Mouse (Mus musculus): ENCODE measurements around the gene Has3. TPM values are rescaled to one million over a fixed set of nuclear protein-coding genes. Genes with fewer than 3 reads are reported as not detected.

Gene Has3
- polyA plus RNA-seq, 1 experiment, result 0.35 TPM

DNA sequence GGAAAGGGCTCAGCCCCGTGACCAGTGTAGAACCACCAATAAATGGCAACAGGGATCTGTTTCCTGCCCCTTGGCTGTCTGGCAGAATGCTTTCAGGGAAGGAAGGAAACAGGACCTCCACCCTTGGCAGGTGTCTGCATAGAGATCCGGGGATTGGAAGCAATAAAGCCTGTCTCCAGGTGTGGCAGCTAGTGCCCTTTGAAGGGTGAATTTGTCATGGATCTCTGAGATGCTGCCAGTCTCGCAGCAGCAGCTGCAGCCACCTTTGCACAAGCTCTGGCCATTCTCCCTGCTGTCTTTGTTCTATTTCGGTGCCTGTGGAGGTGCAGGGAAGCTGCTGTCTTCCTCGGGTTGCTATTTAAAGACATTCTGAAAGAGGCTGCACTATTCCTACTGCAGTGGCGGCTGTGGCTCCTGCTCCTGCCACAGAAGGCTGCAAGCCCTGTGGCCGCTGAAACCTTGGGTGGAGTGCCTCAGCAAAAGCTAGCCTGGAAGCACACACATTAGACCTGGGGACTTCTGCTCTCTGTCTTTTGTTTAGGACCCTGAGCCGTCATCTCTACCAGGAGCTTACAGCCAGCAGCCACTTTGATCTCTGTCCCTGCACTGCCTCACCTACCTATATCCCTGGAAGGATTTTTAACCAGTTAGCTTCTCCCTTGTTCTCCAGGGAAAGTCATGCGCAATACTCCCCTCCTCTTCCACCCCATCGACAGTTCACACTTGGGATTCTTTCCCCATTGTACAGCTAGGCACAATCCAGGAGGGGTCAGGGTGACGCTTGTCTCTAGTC, 30.6 kb upstream of the Has3 start:
- H3K27ac ChIP-seq (ENCODE audit: control insufficient read depth, insufficient read depth, low read depth, low read length), result no peak overlapping the region; the same call in 1 of the 2 replicates
- TF ChIP-seq POLR2A (IDR thresholded peaks at IDR 0.05; ENCODE audit: control insufficient read depth, low read depth, low read length), result no peak
- TF ChIP-seq CTCF (IDR thresholded peaks at IDR 0.05; ENCODE audit: control insufficient read depth, insufficient read depth, insufficient replicate concordance, low read depth, low read length), result no peak
- H3K36me3 ChIP-seq (ENCODE audit: control insufficient read depth, insufficient read depth, low read length), result no peaks in the 10 kb centered on the region
- no peaks in the 10 kb centered on the region for H3K4me1 ChIP-seq (ENCODE audit: control insufficient read depth, insufficient read depth, low read length)
- no peak overlapping the region for H3K4me3 ChIP-seq (ENCODE audit: control insufficient read depth, low read depth, low read length)
- H3K27me3 ChIP-seq (ENCODE audit: control insufficient read depth, insufficient read depth, low read length), result no peaks in the 10 kb centered on the region

DNA sequence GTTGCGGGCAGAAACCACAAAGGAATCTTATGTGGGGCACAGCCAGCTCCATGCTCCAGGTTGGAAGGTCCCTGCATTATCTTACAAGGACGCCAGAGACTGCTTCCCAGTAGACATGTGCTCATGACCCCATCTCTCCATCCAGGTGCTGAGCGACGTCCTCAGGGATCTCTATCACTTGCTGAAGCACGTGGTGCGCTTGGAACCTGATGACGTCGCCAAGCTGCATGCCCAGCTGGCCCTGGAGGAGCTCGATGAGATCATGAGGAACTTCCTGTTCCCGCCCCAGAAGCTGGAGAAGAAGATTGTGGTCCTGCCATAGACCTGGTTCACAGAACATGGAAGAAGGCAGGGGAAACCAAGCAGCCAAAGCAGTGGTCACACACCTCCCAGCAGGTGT, 20.0 kb upstream of the Has3 start:
- no peaks in the 10 kb centered on the region for H3K27me3 ChIP-seq (ENCODE audit: control insufficient read depth, insufficient read depth, low read length)
- H3K36me3 ChIP-seq (ENCODE audit: control insufficient read depth, insufficient read depth, low read length), result no peaks in the 10 kb centered on the region
- H3K4me3 ChIP-seq (ENCODE audit: control insufficient read depth, low read depth, low read length), result no peak overlapping the region
- TF ChIP-seq POLR2A (IDR thresholded peaks at IDR 0.05; ENCODE audit: control insufficient read depth, low read depth, low read length) (no peak), CTCF (IDR thresholded peaks at IDR 0.05; ENCODE audit: control insufficient read depth, insufficient read depth, insufficient replicate concordance, low read depth, low read length) (no peak)
- H3K4me1 ChIP-seq (ENCODE audit: control insufficient read depth, insufficient read depth, low read length), result no peaks in the 10 kb centered on the region
- no peak overlapping the region for H3K27ac ChIP-seq (ENCODE audit: control insufficient read depth, insufficient read depth, low read depth, low read length)

DNA sequence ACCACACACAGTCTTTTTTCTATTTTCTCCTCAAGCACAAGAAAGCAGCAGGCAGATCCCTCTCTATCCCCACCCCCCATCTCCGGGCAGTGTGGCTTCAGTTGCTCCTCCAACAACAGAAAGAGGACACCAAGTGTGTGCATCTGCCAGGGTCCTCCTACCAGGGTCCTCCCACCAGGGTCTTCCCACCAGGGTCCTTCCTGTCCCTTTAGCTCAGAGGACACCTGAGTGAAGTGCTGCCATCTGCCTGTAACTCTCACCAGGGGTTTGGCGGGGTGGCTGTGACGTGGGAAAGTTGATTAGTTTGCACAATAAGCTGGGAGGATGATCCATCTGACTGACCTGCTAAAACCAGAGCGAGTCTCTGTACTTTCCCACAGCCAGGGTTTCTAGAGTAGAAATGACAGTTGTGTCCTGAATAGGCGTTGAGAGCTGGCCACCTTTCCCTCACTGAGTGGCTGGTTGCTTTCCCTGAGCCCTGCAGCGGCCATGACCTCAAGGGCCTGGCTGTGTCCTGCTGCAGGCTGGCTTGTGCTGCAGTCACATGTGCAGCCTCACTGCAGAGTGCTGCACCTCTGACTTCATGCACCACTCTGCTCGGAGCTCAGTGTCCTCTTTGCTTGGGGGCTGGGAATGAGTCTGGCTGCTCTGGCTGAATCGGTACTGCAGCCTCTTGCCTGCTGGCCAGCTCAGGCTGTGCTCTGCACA, 15.4 kb upstream of the Has3 start:
- TF ChIP-seq CTCF (IDR thresholded peaks at IDR 0.05; ENCODE audit: control insufficient read depth, insufficient read depth, insufficient replicate concordance, low read depth, low read length), result no peak
- no peak for TF ChIP-seq POLR2A (IDR thresholded peaks at IDR 0.05; ENCODE audit: control insufficient read depth, low read depth, low read length)
- H3K27ac ChIP-seq (ENCODE audit: control insufficient read depth, insufficient read depth, low read depth, low read length), result no peak overlapping the region

DNA sequence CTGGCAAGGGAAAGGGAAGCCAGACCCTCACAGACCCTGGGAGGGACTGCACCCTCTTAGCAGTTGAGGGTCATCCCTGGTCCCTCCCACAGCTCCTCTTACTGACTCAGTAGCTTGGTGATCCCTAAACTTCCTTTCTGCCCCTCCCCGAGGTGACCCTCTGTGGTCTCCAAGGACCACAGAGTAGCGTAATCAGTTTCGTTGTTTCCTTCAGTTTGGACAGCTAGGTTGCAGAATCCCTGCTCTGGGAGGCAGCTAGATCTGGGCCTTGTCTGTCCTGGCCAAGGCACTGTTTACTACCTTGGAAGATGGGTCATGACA, 14.8 kb upstream of the Has3 start:
- H3K27me3 ChIP-seq (ENCODE audit: control insufficient read depth, insufficient read depth, low read length), result no peaks in the 10 kb centered on the region
- H3K4me1 ChIP-seq (ENCODE audit: control insufficient read depth, insufficient read depth, low read length), result no peaks in the 10 kb centered on the region
- H3K27ac ChIP-seq (ENCODE audit: control insufficient read depth, insufficient read depth, low read depth, low read length), result no peak overlapping the region
- no peaks in the 10 kb centered on the region for H3K36me3 ChIP-seq (ENCODE audit: control insufficient read depth, insufficient read depth, low read length)
- no peak overlapping the region for H3K4me3 ChIP-seq (ENCODE audit: control insufficient read depth, low read depth, low read length)
- no peak for TF ChIP-seq CTCF (IDR thresholded peaks at IDR 0.05; ENCODE audit: control insufficient read depth, insufficient read depth, insufficient replicate concordance, low read depth, low read length)
- no peak for TF ChIP-seq POLR2A (IDR thresholded peaks at IDR 0.05; ENCODE audit: control insufficient read depth, low read depth, low read length)

More for the DNA sequence above, 15.4 kb upstream of the Has3 start:
- no peaks in the 10 kb centered on the region for H3K27me3 ChIP-seq (ENCODE audit: control insufficient read depth, insufficient read depth, low read length)
- no peaks in the 10 kb centered on the region for H3K36me3 ChIP-seq (ENCODE audit: control insufficient read depth, insufficient read depth, low read length)
- H3K4me3 ChIP-seq (ENCODE audit: control insufficient read depth, low read depth, low read length), result no peak overlapping the region
- no peaks in the 10 kb centered on the region for H3K4me1 ChIP-seq (ENCODE audit: control insufficient read depth, insufficient read depth, low read length)

DNA sequence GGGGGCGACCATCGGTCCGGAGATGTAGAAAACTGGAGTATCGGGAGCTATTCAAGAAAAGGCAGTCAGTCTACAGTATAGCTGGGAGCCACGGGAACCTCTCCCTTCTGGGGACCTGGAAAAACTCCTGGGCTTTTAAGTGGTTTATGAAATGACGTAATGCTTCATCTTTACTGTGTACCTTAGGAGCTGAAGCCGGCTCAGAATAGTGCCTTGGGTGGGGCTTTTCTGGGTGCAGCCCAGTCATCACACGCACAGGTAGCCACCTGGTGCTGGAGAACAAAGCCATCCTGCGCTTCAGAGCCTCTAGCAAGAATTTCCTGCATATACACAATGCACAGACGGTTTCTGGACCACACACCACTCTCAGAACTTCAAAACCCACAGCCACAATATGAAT, 7.2 kb upstream of the Has3 start:
- no peak overlapping the region for H3K27ac ChIP-seq (ENCODE audit: control insufficient read depth, insufficient read depth, low read depth, low read length)
- H3K4me1 ChIP-seq (ENCODE audit: control insufficient read depth, insufficient read depth, low read length), result no peaks in the 10 kb centered on the region
- no peaks in the 10 kb centered on the region for H3K27me3 ChIP-seq (ENCODE audit: control insufficient read depth, insufficient read depth, low read length)
- H3K36me3 ChIP-seq (ENCODE audit: control insufficient read depth, insufficient read depth, low read length), result no peaks in the 10 kb centered on the region
- no peak for TF ChIP-seq POLR2A (IDR thresholded peaks at IDR 0.05; ENCODE audit: control insufficient read depth, low read depth, low read length)
- no peak overlapping the region for H3K4me3 ChIP-seq (ENCODE audit: control insufficient read depth, low read depth, low read length)

DNA sequence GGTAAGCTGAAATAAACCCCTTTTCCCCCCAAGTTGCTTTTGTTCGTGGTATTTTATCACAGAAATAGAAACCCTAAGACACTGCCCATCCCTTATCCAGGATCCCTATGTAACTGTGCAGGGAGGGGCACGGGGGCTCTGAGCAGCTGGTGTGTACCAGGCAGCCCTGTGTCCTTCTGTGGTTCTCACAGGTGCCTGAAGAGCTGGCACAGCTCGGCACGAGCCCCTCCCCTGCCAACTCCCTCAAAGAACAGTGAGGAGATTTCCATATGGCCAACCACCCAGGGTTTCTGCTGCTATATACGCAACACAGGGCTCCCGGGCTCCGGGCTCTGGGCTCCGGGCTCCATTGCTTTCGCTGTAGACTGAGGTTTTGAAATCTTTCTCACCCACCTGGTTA, 4.7 kb upstream of the Has3 start:
- TF ChIP-seq CTCF (IDR thresholded peaks at IDR 0.05; ENCODE audit: control insufficient read depth, insufficient read depth, insufficient replicate concordance, low read depth, low read length) (no peak), POLR2A (IDR thresholded peaks at IDR 0.05; ENCODE audit: control insufficient read depth, low read depth, low read length) (no peak)
- Histone ChIP-seq H3K4me1 (ENCODE audit: control insufficient read depth, insufficient read depth, low read length) (peaks cover 2% of the 10 kb centered on the region), H3K27me3 (ENCODE audit: control insufficient read depth, insufficient read depth, low read length) (no peaks in the 10 kb centered on the region), H3K4me3 (ENCODE audit: control insufficient read depth, low read depth, low read length) (no peak overlapping the region), H3K36me3 (ENCODE audit: control insufficient read depth, insufficient read depth, low read length) (no peaks in the 10 kb centered on the region), H3K27ac (ENCODE audit: control insufficient read depth, insufficient read depth, low read depth, low read length) (no peak overlapping the region)

DNA sequence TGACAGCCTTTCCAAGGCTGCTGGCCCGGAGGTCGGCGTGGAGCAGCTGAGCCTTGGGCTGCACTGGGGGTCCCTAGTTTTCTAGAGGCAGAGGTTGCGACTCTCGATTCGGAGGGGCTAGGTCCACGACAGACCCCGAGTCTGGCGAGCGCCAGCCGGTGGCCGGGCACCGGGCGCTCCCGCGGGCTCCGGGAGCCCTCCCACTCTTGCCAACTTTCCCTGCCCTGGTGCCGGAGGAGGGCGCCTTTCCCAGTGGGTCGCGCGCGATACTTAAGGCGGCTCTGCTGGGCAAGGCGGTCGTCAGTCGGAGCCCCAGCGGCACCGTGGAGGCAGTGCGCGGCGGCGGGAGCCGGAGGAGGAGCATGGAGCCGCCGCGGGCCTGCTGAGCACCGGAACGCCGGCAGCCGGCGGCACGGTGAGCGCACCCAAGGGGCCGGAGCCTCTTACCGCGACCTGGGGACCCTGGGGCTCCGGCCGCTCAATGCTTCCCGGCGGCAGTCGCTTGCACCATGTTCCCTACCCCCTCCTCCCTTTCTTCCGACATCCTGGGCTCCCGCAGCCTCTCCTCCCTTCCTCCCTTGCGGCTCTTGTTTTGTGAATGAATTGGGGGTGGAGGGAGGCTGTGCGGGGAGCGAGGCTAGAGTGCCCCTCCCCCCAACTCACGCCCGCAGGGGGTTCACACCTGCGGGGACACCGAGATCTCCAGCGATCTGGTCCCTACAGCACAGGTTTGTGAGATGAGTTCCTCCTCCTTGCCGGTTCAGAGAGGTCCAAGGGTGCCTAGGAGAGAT, 690 bp downstream of the Has3 start:
- no peaks in the 10 kb centered on the region for H3K36me3 ChIP-seq (ENCODE audit: control insufficient read depth, insufficient read depth, low read length)
- peaks cover 22% of the 10 kb centered on the region for H3K4me1 ChIP-seq (ENCODE audit: control insufficient read depth, insufficient read depth, low read length)
- TF ChIP-seq CTCF (IDR thresholded peaks at IDR 0.05; ENCODE audit: control insufficient read depth, insufficient read depth, insufficient replicate concordance, low read depth, low read length), result no peak
- TF ChIP-seq POLR2A (IDR thresholded peaks at IDR 0.05; ENCODE audit: control insufficient read depth, low read depth, low read length), result 0 out of 2 replicates have a peak, but pooled peaks have one; percentile 22
- no peak overlapping the region for H3K27ac ChIP-seq (ENCODE audit: control insufficient read depth, insufficient read depth, low read depth, low read length)
- no peaks in the 10 kb centered on the region for H3K27me3 ChIP-seq (ENCODE audit: control insufficient read depth, insufficient read depth, low read length)
- H3K4me3 ChIP-seq (ENCODE audit: control insufficient read depth, low read depth, low read length), result peak overlapping the region; percentile 30
